Mouse (Mus musculus): Measurements from ENCODE around the gene Krtap4-7.
"Not testable (repeated sequence)": the region's sequence is repeated elsewhere in the genome, so short reads cannot be mapped to it uniquely, and the experiment has no call there.

DNA sequence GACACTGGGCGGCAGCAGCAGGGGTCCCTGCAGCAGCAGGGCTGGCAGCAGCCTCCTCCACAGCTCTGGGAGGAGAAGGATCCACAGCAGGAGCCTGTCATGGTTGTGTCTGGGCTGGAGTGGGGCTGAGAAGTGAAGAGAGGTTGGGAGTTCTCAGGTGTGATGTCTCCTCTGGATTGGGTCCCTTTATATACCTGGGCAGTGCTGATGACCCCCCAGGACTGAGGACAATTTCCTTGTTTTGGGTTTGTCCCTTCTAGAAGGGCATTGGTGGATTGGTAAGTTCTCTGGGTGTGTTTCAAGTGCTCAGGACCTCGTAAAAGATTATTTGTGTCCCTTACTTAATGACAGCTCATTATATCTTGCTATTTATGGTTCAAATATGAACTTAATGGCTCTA, 33.8 kb downstream of the Krtap4-7 start, which contains the start of gene Gm11937:
- not testable (repeated sequence) for TF ChIP-seq CTCF (IDR thresholded peaks at IDR 0.05; ENCODE audit: borderline replicate concordance, insufficient read depth, low read length); POLR2A (IDR thresholded peaks at IDR 0.05; ENCODE audit: low read depth, low read length)
